Mouse (Mus musculus): ENCODE data around the gene Npas2.

The Npas2 gene

GRCm38 (mm10) chr1:39332456-39332855 lies 138.9 kb downstream of the Npas2 start:
- no peak for DNase-seq (ENCODE audit: low spot score in 2 of 2)

GRCm38 (mm10) chr1:39335561-39336196 lies 142.1 kb downstream of the Npas2 start:
- DNase-seq (ENCODE audit: low spot score in 2 of 2): no peak

GRCm38 (mm10) chr1:39336788-39337187 lies 143.3 kb downstream of the Npas2 start:
- DNase-seq (ENCODE audit: low spot score in 2 of 2): no peak

- no peak for DNase-seq (ENCODE audit: low spot score in 2 of 2)
Observed at GRCm38 (mm10) chr1:39338831-39339230, 145.3 kb downstream of the Npas2 start.

- DNase-seq (ENCODE audit: low spot score in 2 of 2): no peak
Observed at GRCm38 (mm10) chr1:39339455-39339854, 145.9 kb downstream of the Npas2 start.

- no peak for DNase-seq (ENCODE audit: low spot score in 2 of 2)
Observed at GRCm38 (mm10) chr1:39340156-39340555, 146.6 kb downstream of the Npas2 start.

- peak in 1 of 2 experiments; percentile 45 for DNase-seq (ENCODE audit: low spot score in 2 of 2)
Observed at GRCm38 (mm10) chr1:39340647-39341046, 147.1 kb downstream of the Npas2 start.

GRCm38 (mm10) chr1:39341807-39342206 lies 148.3 kb downstream of the Npas2 start:
- no peak for DNase-seq (ENCODE audit: low spot score in 2 of 2)

GRCm38 (mm10) chr1:39343242-39343641 lies 149.7 kb downstream of the Npas2 start:
- DNase-seq (ENCODE audit: low spot score in 2 of 2): no peak

GRCm38 (mm10) chr1:39344981-39345600 lies 151.6 kb downstream of the Npas2 start:
- no peak for DNase-seq (ENCODE audit: low spot score in 2 of 2)

GRCm38 (mm10) chr1:39349001-39349400 lies 155.5 kb downstream of the Npas2 start:
- peak in 1 of 2 experiments; percentile 28 for DNase-seq (ENCODE audit: low spot score in 2 of 2)

- no peak for DNase-seq (ENCODE audit: low spot score in 2 of 2)
Observed at GRCm38 (mm10) chr1:39349427-39349826, 155.9 kb downstream of the Npas2 start.

- no peak for DNase-seq (ENCODE audit: low spot score in 2 of 2)
Observed at GRCm38 (mm10) chr1:39361754-39362514, 168.4 kb downstream of the Npas2 start.

GRCm38 (mm10) chr1:39362515-39362893 lies 169.0 kb downstream of the Npas2 start:
- no peak for DNase-seq (ENCODE audit: low spot score in 2 of 2)

GRCm38 (mm10) chr1:39365562-39365961 lies 172.0 kb downstream of the Npas2 start:
- DNase-seq (ENCODE audit: low spot score in 2 of 2): no peak

- DNase-seq (ENCODE audit: low spot score in 2 of 2): no peak
Observed at GRCm38 (mm10) chr1:39367045-39367444, 173.5 kb downstream of the Npas2 start.

GRCm38 (mm10) chr1:39367601-39368266 lies 174.2 kb downstream of the Npas2 start, which contains the start of gene Rpl31:
Rpl31 (plus strand) TSS chr1:39367842.
- peak; percentile 93 to 96 for DNase-seq (ENCODE audit: low spot score in 2 of 2)

- DNase-seq (ENCODE audit: low spot score in 2 of 2): no peak
Observed at GRCm38 (mm10) chr1:39368267-39368841, 174.8 kb downstream of the Npas2 start.

GRCm38 (mm10) chr1:39370431-39370830 lies 176.9 kb downstream of the Npas2 start:
- no peak for DNase-seq (ENCODE audit: low spot score in 2 of 2)

- no peak for DNase-seq (ENCODE audit: low spot score in 2 of 2)
Observed at GRCm38 (mm10) chr1:39372220-39372843, 178.8 kb downstream of the Npas2 start.

GRCm38 (mm10) chr1:39373378-39373777 lies 179.8 kb downstream of the Npas2 start:
- no peak for DNase-seq (ENCODE audit: low spot score in 2 of 2)
